Mouse (Mus musculus): Measurements from ENCODE around the gene Pard3b. TPM values are rescaled to one million over a fixed set of nuclear protein-coding genes. Genes with fewer than 3 reads are reported as not detected.

The Pard3b gene
- total and polyA plus RNA-seq, 3 experiments = 0.30 to 0.75 (median 0.63) TPM

- Histone ChIP-seq H3K27me3 (replicated peaks) (no peaks in the 10 kb centered on the region), H3K9ac (ENCODE audit: insufficient read depth, low read depth) (no peak overlapping the region), H3K4me1 (ENCODE audit: control insufficient read depth in 1 of 2, insufficient read depth in 2 of 2) (peaks cover 0 to 4% of the 10 kb centered on the region in 2 experiments; a peak in 1 of 4 replicates), H3K36me3 (replicated peaks in 1 of 2; ENCODE audit: control insufficient read depth in 1 of 2, insufficient read depth in 1 of 2, low read length in 1 of 2) (no peaks in the 10 kb centered on the region), H3K4me2 (ENCODE audit: insufficient read depth, low read depth, poor library complexity, severe bottlenecking) (no peak overlapping the region), H3K27ac (ENCODE audit: insufficient read depth, low read depth) (no peak overlapping the region), H3K79me2 (replicated peaks; ENCODE audit: control insufficient read depth, extremely low read depth, insufficient read depth, poor library complexity, severe bottlenecking) (no peaks in the 10 kb centered on the region), H3K9me3 (replicated peaks; ENCODE audit: low read length) (no peaks in the 10 kb centered on the region), H3K4me3 (replicated peaks in 1 of 3; ENCODE audit: low read depth in 2 of 3, low read length in 2 of 3, poor library complexity in 1 of 3) (no peak overlapping the region)
- DNase-seq (ENCODE audit: extremely low read depth) = no peak
- in situ Hi-C loops (cut with MboI; ENCODE audit: low pct_ligation_motif_present, low pct_unique_long_range_greater_than_20kb, low sequenced_read_pairs) = no loop called here
- TF ChIP-seq SIN3A (IDR thresholded peaks at IDR 0.05; ENCODE audit: low read length) = no peak
- TF ChIP-seq KAT2A (IDR thresholded peaks at IDR 0.05; ENCODE audit: insufficient replicate concordance, low read length) = no peak
- TF ChIP-seq CTCF (conservative IDR thresholded peaks at IDR 0.05 in 1 of 2, IDR thresholded peaks at IDR 0.05 in 1 of 2; ENCODE audit: low read depth in 2 of 2, low read length in 2 of 2) = no peak
- no peak for TF ChIP-seq MAZ (IDR thresholded peaks at IDR 0.05; ENCODE audit: low read depth, low read length)
- no peak for TF ChIP-seq PAX5 (IDR thresholded peaks at IDR 0.05; ENCODE audit: low read length)
- TF ChIP-seq TBP (conservative IDR thresholded peaks at IDR 0.05; ENCODE audit: low read depth, low read length) = no peak
- TF ChIP-seq MXI1 (IDR thresholded peaks at IDR 0.05; ENCODE audit: low read depth, low read length) = no peak
- TF ChIP-seq MAX (IDR thresholded peaks at IDR 0.05; ENCODE audit: low read length) = no peak
- no peak for TF ChIP-seq E2F4 (IDR thresholded peaks at IDR 0.05; ENCODE audit: insufficient replicate concordance, low read depth, low read length)
- no peak for TF ChIP-seq IRF4 (IDR thresholded peaks at IDR 0.05; ENCODE audit: low read depth, low read length)
- no peak for TF ChIP-seq ZNF384 (IDR thresholded peaks at IDR 0.05; ENCODE audit: low read depth, low read length)
- dilution Hi-C loops (cut with MboI; ENCODE audit: extremely low pct_ligation_motif_present, extremely low pct_unique_long_range_greater_than_20kb, low sequenced_read_pairs) = no loop called here
Measured at GRCm38 (mm10) chr1:62580314-62580935, 941.8 kb downstream of the Pard3b start.

GRCm38 (mm10) chr1:62582476-62582875 lies 943.9 kb downstream of the Pard3b start:
- no peak overlapping the region for H3K9ac ChIP-seq (ENCODE audit: insufficient read depth, low read depth)
- peaks cover 0 to 4% of the 10 kb centered on the region in 2 experiments; a peak in 1 of 4 replicates for H3K4me1 ChIP-seq (ENCODE audit: control insufficient read depth in 1 of 2, insufficient read depth in 2 of 2)
- no peaks in the 10 kb centered on the region for H3K27me3 ChIP-seq (replicated peaks)
- TF ChIP-seq ELF1 (IDR thresholded peaks at IDR 0.05; ENCODE audit: low read depth, low read length) = no peak
- no peak for TF ChIP-seq NRF1 (IDR thresholded peaks at IDR 0.05; ENCODE audit: low read depth, low read length)
- no peak for TF ChIP-seq GABPA (IDR thresholded peaks at IDR 0.05; ENCODE audit: insufficient replicate concordance, low read depth, low read length)
- TF ChIP-seq MAX (IDR thresholded peaks at IDR 0.05; ENCODE audit: low read length) = no peak
- no peak for TF ChIP-seq RCOR1 (conservative IDR thresholded peaks at IDR 0.05; ENCODE audit: low read depth, low read length)
- no peak for TF ChIP-seq TBP (conservative IDR thresholded peaks at IDR 0.05; ENCODE audit: low read depth, low read length)
- no peak for TF ChIP-seq JUND (conservative IDR thresholded peaks at IDR 0.05; ENCODE audit: low read depth, low read length)
- TF ChIP-seq MYC (IDR thresholded peaks at IDR 0.05; ENCODE audit: low read depth, low read length) = no peak
- TF ChIP-seq SIN3A (IDR thresholded peaks at IDR 0.05; ENCODE audit: low read length) = no peak
- no peak for TF ChIP-seq TCF12 (IDR thresholded peaks at IDR 0.05; ENCODE audit: low read depth, low read length)
- no peak for TF ChIP-seq CHD2 (IDR thresholded peaks at IDR 0.05; ENCODE audit: low read length)
- TF ChIP-seq NELFE (IDR thresholded peaks at IDR 0.05; ENCODE audit: low read depth, low read length) = no peak
- no peak for TF ChIP-seq KAT2A (IDR thresholded peaks at IDR 0.05; ENCODE audit: insufficient replicate concordance, low read length)
- no peak for TF ChIP-seq POLR2A (IDR thresholded peaks at IDR 0.05; ENCODE audit: low read depth, low read length)
- no peak overlapping the region for H3K4me2 ChIP-seq (ENCODE audit: insufficient read depth, low read depth, poor library complexity, severe bottlenecking)
- H3K4me3 ChIP-seq (replicated peaks in 1 of 3; ENCODE audit: low read depth in 2 of 3, low read length in 2 of 3, poor library complexity in 1 of 3) = no peak overlapping the region
- no peaks in the 10 kb centered on the region for H3K36me3 ChIP-seq (replicated peaks in 1 of 2; ENCODE audit: control insufficient read depth in 1 of 2, insufficient read depth in 1 of 2, low read length in 1 of 2)
- in situ Hi-C loops (cut with MboI; ENCODE audit: low pct_ligation_motif_present, low pct_unique_long_range_greater_than_20kb, low sequenced_read_pairs) = no loop called here
- no peak overlapping the region for H3K27ac ChIP-seq (ENCODE audit: insufficient read depth, low read depth)
- H3K79me2 ChIP-seq (replicated peaks; ENCODE audit: control insufficient read depth, extremely low read depth, insufficient read depth, poor library complexity, severe bottlenecking) = no peaks in the 10 kb centered on the region
- no peak for DNase-seq (ENCODE audit: extremely low read depth)
- H3K9me3 ChIP-seq (replicated peaks; ENCODE audit: low read length) = no peaks in the 10 kb centered on the region
- dilution Hi-C loops (cut with MboI; ENCODE audit: extremely low pct_ligation_motif_present, extremely low pct_unique_long_range_greater_than_20kb, low sequenced_read_pairs) = no loop called here
